Mouse (Mus musculus) embryo, embryonic 9.5 days (tissue): ENCODE results near the gene Gm42742.
A peak's percentile ranks its signal among the peaks of the same experiment; 100 is the strongest.

Source experiments
- DNase-seq: peaks from one replicate; pipeline ENCODE4 v3.0.0-alpha.2; 2017; ENCODE audit errors: extremely low spot score

Gene Gm42742

DNA sequence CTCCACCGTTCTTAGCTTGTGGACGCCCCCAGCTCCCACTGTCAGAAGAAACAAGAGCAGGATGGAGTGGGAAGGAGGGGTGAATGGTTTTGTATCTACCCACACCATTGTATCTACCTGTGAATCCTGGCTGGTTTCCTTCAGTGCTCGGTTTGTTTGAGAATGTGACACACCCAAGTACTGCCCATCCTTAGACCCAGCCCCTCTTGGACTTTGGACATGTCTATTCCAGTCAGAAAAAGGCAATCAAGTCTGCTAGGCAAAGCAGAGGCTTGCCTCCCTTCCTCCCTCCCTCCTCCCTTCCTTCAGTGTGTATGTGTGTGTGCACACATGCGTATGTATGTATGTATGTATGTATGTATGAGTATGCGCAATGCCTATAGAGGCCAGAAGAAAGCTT, 17.3 kb downstream of the Gm42742 start:
- DNase-seq, result no peak

- DNase-seq, result no peak
These were observed 21.3 kb downstream of the Gm42742 start for GRCm38 (mm10) chr7:126999568-126999967.

GRCm38 (mm10) chr7:126996449-126996848, 24.4 kb downstream of the Gm42742 start:
- no peak for DNase-seq

GRCm38 (mm10) chr7:126988816-126989215, 32.1 kb downstream of the Gm42742 start:
- DNase-seq, result no peak

GRCm38 (mm10) chr7:126986319-126986718, 34.6 kb downstream of the Gm42742 start:
- no peak for DNase-seq

DNA sequence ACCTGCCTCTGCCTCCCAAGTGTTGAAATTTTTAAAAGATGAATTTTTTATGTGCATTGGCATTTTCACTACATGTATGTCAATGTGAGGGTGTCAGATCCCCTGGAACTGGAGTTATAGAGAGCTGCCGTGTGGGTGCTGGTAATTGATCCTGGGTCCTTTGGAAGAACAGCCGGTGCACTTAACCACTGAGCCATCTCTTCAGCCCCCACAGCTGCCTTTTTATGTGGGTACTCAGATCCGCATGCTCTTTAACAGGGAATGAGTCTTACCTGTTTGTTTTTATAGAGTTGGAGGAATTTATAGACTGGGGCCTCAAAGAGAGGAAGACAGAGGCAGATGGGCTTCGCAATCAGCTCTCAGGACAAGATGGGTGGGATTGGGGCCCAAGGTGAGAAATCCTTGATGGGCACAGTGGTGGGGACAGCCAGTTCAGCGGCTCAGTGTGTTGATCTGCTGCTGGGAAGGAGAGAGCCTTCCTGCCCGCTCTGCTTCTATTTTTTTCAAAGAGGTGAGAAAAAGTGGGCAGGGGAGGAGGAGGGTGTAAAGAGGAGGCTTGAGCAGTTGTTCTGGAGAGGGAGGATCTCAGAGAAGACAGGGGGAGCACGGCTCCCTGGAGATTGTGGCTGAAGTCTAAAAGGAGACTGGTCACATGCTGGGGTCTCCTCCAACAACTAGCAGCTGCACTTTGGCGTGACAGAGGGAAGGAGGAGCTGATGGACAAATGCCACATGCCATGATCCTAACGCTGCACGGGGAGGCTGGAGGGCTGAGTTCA, 36.0 kb downstream of the Gm42742 start:
- DNase-seq, result no peak

DNA sequence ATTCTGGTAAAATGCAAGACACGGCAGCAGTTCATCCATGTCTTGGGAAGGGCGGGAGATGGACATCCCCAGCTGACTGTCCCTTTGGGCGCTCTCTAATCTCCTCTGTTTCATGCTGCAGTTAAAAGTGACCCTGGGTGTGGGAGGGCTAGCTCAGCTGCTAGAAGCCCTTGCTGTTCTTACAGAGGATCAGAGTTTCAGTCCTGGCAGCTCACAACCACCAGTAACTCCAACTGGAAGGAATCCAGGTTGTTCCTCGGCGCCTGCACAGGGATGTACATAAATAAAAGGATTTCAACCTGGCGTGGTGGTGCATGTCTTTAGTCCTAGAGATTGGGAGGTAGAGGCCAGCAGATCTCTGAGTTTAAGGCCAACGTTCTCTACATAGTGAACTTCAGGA, 37.8 kb downstream of the Gm42742 start:
- DNase-seq, result no peak

DNA sequence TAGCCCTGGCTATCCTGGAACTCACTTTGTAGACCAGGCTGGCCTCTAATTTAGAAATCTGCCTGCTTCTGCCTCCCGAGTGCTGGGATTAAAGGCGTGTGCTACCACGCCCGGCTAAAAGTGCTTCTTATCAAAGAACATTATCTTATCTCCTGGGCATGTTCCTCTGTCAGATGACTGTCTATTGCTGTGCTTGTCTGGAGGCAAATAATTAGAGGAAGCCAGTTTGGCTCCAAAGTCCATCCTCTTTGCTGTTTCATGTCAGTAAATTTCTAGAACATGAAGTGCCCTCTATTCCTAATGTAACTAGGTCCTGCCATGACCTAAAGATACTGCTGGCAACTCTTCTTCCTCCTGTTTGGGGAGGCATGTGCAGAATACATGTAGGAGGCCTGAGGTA, 38.8 kb downstream of the Gm42742 start:
- no peak for DNase-seq

DNA sequence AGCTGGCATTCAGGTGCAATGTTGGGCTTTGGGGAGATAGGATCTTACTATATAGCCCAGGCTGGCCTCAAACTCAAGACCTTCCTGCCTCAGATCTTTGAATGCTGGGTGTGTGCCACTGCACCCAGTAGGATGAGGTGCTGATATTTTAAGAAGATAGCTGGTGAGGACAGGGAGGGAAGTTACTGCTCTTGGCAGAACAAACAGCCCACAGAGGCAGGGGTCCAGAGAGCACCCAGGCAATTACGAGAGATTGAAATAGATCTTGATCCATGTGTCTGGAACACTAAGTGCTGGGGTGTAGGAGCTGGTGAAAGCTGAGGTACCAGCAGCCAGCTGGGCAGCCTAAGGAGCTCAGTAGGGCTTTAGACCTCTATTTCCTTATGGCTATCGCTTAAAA, 39.3 kb downstream of the Gm42742 start:
- no peak for DNase-seq

DNA sequence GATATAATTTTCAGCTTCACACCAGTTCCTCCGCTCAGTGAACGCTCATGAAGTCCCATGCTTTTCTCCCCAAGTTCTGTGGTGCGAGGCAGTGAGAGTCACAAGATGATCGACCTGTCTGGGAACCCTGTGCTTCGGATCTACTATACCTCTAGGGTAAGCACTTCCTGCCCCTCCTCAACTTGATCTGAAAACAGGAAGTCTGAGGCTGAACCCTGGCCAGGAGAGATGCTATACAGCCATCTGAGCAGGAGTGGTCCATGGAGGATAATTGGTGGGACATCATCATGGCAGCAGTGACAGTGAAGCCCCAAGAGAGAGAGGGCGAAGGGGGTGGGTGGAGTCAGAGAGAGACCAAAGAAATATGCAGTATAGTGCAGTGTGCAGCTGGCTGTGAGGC, 42.1 kb downstream of the Gm42742 start:
- no peak for DNase-seq

- DNase-seq, result no peak
These were observed 43.9 kb downstream of the Gm42742 start for GRCm38 (mm10) chr7:126976878-126977459.

- peak; percentile 94 for DNase-seq
These were observed 44.7 kb downstream of the Gm42742 start, which contains the start of gene Cdiptos for GRCm38 (mm10) chr7:126975950-126976866. Gene Cdiptos (minus strand): TSS chr7:126976098.

DNA sequence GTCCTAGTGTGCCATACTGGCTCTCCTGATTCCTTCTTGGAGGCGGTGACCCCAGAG, 45.2 kb downstream of the Gm42742 start, which contains the start of gene Cdipt:
Gene Cdipt, plus strand, starts transcription at position 22 of the 57 bp plus-strand sequence.
- DNase-seq, result no peak

DNA sequence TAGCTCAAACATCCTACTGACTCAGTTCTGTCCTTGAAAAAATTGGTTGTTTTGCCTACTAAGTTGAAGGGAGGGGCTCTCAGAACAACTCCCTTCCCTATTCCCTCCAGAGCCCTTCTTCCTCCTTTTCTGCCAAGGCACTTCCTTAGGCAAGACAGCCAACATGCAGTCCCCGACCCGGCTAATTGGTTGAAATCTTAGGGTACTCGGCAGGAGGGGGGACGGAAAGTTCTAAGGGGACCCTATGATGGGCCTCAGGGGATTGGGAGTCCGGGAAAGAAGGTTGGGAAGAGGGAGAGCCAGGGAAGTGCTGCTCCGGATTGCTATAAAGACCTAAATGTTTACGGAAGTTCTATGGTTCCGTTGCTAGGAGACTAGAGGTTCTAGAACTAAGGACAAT, 45.4 kb downstream of the Gm42742 start:
- DNase-seq, result no peak

- DNase-seq, result no peak
These were observed 53.5 kb downstream of the Gm42742 start for GRCm38 (mm10) chr7:126967361-126967760.

GRCm38 (mm10) chr7:126965568-126965967, 55.3 kb downstream of the Gm42742 start:
- DNase-seq, result no peak
